Mouse (Mus musculus) bone marrow, adult 2 months (tissue): ENCODE measurements around the gene Dstn.

Experiments used
- CTCF ChIP-seq: fragments of 200-500 bp; IDR thresholded peaks from 2 replicates; pipeline ENCODE4 v1.5.1; 2011; ENCODE audit warnings: low read length, control low read depth; ENCODE audit not compliant: control insufficient read depth, insufficient read depth
- POLR2A ChIP-seq: fragments of 200-500 bp; IDR thresholded peaks from 2 replicates; pipeline ENCODE4 v1.6.1; 2011; ENCODE audit warnings: low read depth, mild to moderate bottlenecking, control low read depth, low read length, borderline replicate concordance; ENCODE audit not compliant: control insufficient read depth

GRCm38 (mm10) chr2:143982152-143982551 lies 67.0 kb downstream of the Dstn start:
- TF ChIP-seq CTCF (no peak), POLR2A (no peak)
